Mouse (Mus musculus) small intestine, adult 2 months (tissue): ENCODE measurements around the gene Stk17b.

ENCODE experiments used
- CTCF ChIP-seq: fragments of 200-500 bp; IDR thresholded peaks from 2 replicates; pipeline ENCODE4 v1.5.1; 2012; ENCODE audit warnings: low read depth, mild to moderate bottlenecking, control low read depth, inconsistent platforms, low read length, moderate library complexity, mixed read lengths; ENCODE audit not compliant: insufficient replicate concordance, insufficient read length; ENCODE audit errors: extremely low read depth
- POLR2A ChIP-seq: fragments of 200-500 bp; IDR thresholded peaks from 2 replicates; pipeline ENCODE4 v1.6.1; 2012; ENCODE audit warnings: low read depth, mild to moderate bottlenecking, control low read depth, inconsistent platforms, low read length, moderate library complexity

- no peak for TF ChIP-seq POLR2A
- TF ChIP-seq CTCF = no peak
These were observed 12.1 kb upstream of the Stk17b start for GRCm38 (mm10) chr1:53797074-53797473.
